ENCODE assay signal across 8 mouse cellular contexts in the genomic region with DNA sequence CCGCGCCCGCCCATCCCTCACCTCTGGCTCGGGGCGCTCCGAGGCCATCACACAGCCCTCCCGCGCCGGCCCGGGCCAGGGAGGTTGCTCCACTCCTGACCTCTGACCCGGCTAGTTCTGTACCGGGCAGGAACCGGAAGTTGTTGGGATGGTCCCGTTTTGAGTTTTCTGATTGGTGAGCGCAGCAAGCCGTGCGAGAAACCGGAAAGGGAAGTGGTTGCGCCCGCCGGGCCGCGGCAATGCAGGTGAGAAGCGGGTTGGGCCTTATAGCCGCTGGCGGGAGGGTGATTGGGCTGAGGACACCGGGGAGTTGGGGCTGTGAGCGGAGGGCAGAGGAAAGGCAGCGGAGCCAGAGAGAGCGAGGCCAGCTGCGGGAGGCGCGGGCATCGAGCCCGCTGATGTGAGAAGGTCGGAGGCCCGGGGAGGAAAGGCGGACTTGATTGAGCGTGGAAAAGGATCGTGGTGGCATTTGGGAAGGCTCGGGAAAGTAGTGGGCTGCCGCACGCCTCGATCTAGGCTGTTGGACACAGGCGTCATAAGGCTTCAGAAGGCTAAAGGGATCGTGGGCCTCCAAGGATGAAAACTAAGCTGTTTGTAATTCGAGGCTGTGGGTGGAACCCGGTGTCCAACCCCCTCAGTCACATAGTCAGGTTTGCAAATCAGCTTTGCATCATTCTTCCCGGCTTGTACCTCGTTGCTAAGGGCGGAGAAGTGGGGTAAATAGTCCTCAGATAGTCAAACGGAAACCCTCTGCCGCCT. TPM values are rescaled to one million over a fixed set of nuclear protein-coding genes. Genes with fewer than 3 reads are reported as not detected.
DNase-seq lines count a peak whose midpoint lies in the region; ATAC-seq and TF ChIP-seq lines count a peak whose summit lies in the region.

Gene Szt2 (minus strand): TSS at position 132 of the 759 bp plus-strand sequence.
Gene Med8 (plus strand): TSS at position 196 of the 759 bp plus-strand sequence.

- peak within 1 kb of the TSS; percentile 47 for H3ac ChIP-seq in myocyte (ENCODE audit: control insufficient read depth, insufficient read length)

- ATAC-seq in erythroblast, adult 5-6 weeks (replicated peaks; ENCODE audit: low FRiP score, poor library complexity, severe bottlenecking): peak; percentile 98
- ATAC-seq in heart, embryonic 11.5 days (replicated peaks; ENCODE audit: insufficient number of reproducible peaks, low FRiP score, low TSS enrichment): peak; percentile 94
- peak; percentile 95 for ATAC-seq in kidney, embryonic 16.5 days (ENCODE audit: low FRiP score, low TSS enrichment)

- H3K9ac ChIP-seq in heart, embryonic 11.5 days (ENCODE audit: low read depth, low read length): peak within 1 kb of the TSS; percentile 84
- H3K9ac ChIP-seq in kidney, embryonic 16.5 days (replicated peaks; ENCODE audit: low read length): peak within 1 kb of the TSS; percentile 86
- H3K9ac ChIP-seq in liver, adult 2 months (ENCODE audit: low read depth, low read length): peak within 1 kb of the TSS; percentile 97

- peaks cover 15% of the 10 kb centered on the region for H3K36me3 ChIP-seq in heart, embryonic 11.5 days (ENCODE audit: control insufficient read depth, insufficient read depth, low read length)
- peaks cover 39% of the 10 kb centered on the region for H3K36me3 ChIP-seq in kidney, embryonic 16.5 days (ENCODE audit: insufficient read depth, low read length)
- peaks cover 20% of the 10 kb centered on the region for H3K36me3 ChIP-seq in liver, adult 2 months (ENCODE audit: control insufficient read depth, insufficient read depth, low read length)
- peaks cover 19% of the 10 kb centered on the region for H3K36me3 ChIP-seq in myocyte (ENCODE audit: control insufficient read depth, insufficient read depth)
- peaks cover 2% of the 10 kb centered on the region for H3K36me3 ChIP-seq in splenic B cell, adult 2 months (ENCODE audit: control insufficient read depth, insufficient read depth, low read length, poor library complexity, severe bottlenecking)

- H3K4me1 ChIP-seq in heart, embryonic 11.5 days (ENCODE audit: control insufficient read depth, insufficient read depth, low read length): peaks cover 11% of the 10 kb centered on the region; the same call in 1 of the 2 replicates
- peaks cover 15% of the 10 kb centered on the region for H3K4me1 ChIP-seq in kidney, embryonic 16.5 days (ENCODE audit: insufficient read depth, low read length)
- peaks cover 12% of the 10 kb centered on the region for H3K4me1 ChIP-seq in liver, adult 2 months (ENCODE audit: control insufficient read depth, insufficient read depth, low read length)

- DNase-seq in B cell, adult 2 months: peak; percentile 92 to 94
- DNase-seq in brain, adult 2 months (ENCODE audit: low read depth, low spot score): peak; percentile 97
- peak; percentile 90 for DNase-seq in liver, adult 2 months (ENCODE audit: extremely low read depth, low read depth, low spot score)
- DNase-seq in splenic B cell, adult 2 months (ENCODE audit: low read depth, low spot score): peak; percentile 95

- peak within 1 kb of the TSS; percentile 38 for H3K27ac ChIP-seq in heart, embryonic 11.5 days (ENCODE audit: low read depth, low read length)
- H3K27ac ChIP-seq in kidney, embryonic 16.5 days (ENCODE audit: low read length): peak within 1 kb of the TSS; percentile 63
- H3K27ac ChIP-seq in liver, adult 2 months (replicated peaks; ENCODE audit: insufficient read depth, low read depth, low read length): peak within 1 kb of the TSS; percentile 96

- H3K4me3 ChIP-seq in heart, embryonic 11.5 days (ENCODE audit: low read depth, low read length): peak within 1 kb of the TSS; percentile 97
- H3K4me3 ChIP-seq in kidney, embryonic 16.5 days (ENCODE audit: low read length): peak within 1 kb of the TSS; percentile 80
- peak within 1 kb of the TSS; percentile 99 for H3K4me3 ChIP-seq in liver, adult 2 months (ENCODE audit: insufficient read depth, low read depth, low read length)
- H3K4me3 ChIP-seq in myocyte: peak within 1 kb of the TSS; percentile 97

- WGBS in heart, embryonic 11.5 days (ENCODE audit: insufficient replicate concordance): under 1% methylated on average over 53 of the region's 53 CpGs
- WGBS in kidney, embryonic 16.5 days: under 1% methylated on average over 53 of the region's 53 CpGs
- under 1% methylated on average over 53 of the region's 53 CpGs for WGBS in liver, adult 2 months

- H3K79me2 ChIP-seq in liver, adult 2 months (ENCODE audit: control insufficient read depth, insufficient read depth, low read length): peaks cover 14% of the 10 kb centered on the region; the same call in 1 of the 2 replicates
- peaks cover 40% of the 10 kb centered on the region for H3K79me2 ChIP-seq in myocyte (ENCODE audit: control insufficient read depth, insufficient read depth)

- peak; percentile 70; the same call in 1 of the 2 replicates for TF ChIP-seq POLR2A in liver, adult 2 months (IDR thresholded peaks at IDR 0.05; ENCODE audit: extremely low read depth, insufficient read depth, low read length)
- TF ChIP-seq POLR2A in myocyte (IDR thresholded peaks at IDR 0.05; ENCODE audit: insufficient read length, low read depth): peak; percentile 65

- no peaks in the 10 kb centered on the region for H3K27me3 ChIP-seq in heart, embryonic 11.5 days (ENCODE audit: control insufficient read depth, insufficient read depth, low read length)
- H3K27me3 ChIP-seq in kidney, embryonic 16.5 days (ENCODE audit: insufficient read depth, low read length): no peaks in the 10 kb centered on the region
- no peaks in the 10 kb centered on the region for H3K27me3 ChIP-seq in liver, adult 2 months (ENCODE audit: control insufficient read depth, insufficient read depth, low read length)
- no peaks in the 10 kb centered on the region for H3K27me3 ChIP-seq in myocyte (ENCODE audit: control insufficient read depth, insufficient read depth, insufficient read length)
- H3K27me3 ChIP-seq in splenic B cell, adult 2 months (ENCODE audit: control insufficient read depth, insufficient read depth, low read length, poor library complexity, severe bottlenecking): no peaks in the 10 kb centered on the region

- TF ChIP-seq CTCF in liver, adult 2 months (IDR thresholded peaks at IDR 0.05; ENCODE audit: low read depth, low read length): no peak

- H3K9me3 ChIP-seq in heart, embryonic 11.5 days (replicated peaks; ENCODE audit: control insufficient read depth, low read length): no peaks in the 10 kb centered on the region
- H3K9me3 ChIP-seq in kidney, embryonic 16.5 days (ENCODE audit: low read length): no peaks in the 10 kb centered on the region

- peak within 1 kb of the TSS; percentile 93 for H3K4me2 ChIP-seq in heart, embryonic 11.5 days
- H3K4me2 ChIP-seq in kidney, embryonic 16.5 days (replicated peaks; ENCODE audit: low read depth, low read length): peak within 1 kb of the TSS; percentile 73
- H3K4me2 ChIP-seq in myocyte (ENCODE audit: low read depth): peak within 1 kb of the TSS; percentile 91

TF ChIP-seq in myocyte, 11 proteins besides CTCF, POLR2A, EP300 and RAD21:
- TF ChIP-seq USF1 (IDR thresholded peaks at IDR 0.05; ENCODE audit: low read depth) (no peak), POLR2AphosphoS2 (IDR thresholded peaks at IDR 0.05; ENCODE audit: insufficient read length, low read depth) (peak; percentile 41)

RNA-seq across cellular contexts. Expression of gene Szt2, which starts in this region (rescaled TPM):
- total RNA-seq in erythroblast, adult 5-6 weeks (2015; ENCODE audit: low replicate concordance): 13.3 and 14.2 TPM in 2 replicates
- total RNA-seq in erythroblast, adult 5-6 weeks (2017; ENCODE audit: low replicate concordance): 14.1 and 21.6 TPM in 2 replicates
- polyA plus RNA-seq in heart, embryonic 11.5 days (2014; fragmentation: Nextera tagmentation; extraction: Ambion mirVana): 6.6 and 7.6 TPM in 2 replicates
- 7.7 and 8.1 TPM in 2 replicates for polyA plus RNA-seq in kidney, embryonic 16.5 days (2015; fragmentation: Nextera tagmentation; extraction: Ambion mirVana)
- total RNA-seq in liver, adult 2 months (2014; rRNA removed): 3.0 and 5.2 TPM in 2 replicates
- 8.8 and 11.9 TPM in 2 replicates for polyA plus RNA-seq in liver, adult 2 months (2012; rRNA removed)
- polyA plus RNA-seq in myocyte (2012; fragmentation: generic; extraction: Trizol): 8.1 TPM

RNA-seq across cellular contexts. Expression of gene Med8, which starts in this region (rescaled TPM):
- total RNA-seq in erythroblast, adult 5-6 weeks (2015; ENCODE audit: low replicate concordance): 30.0 and 32.2 TPM in 2 replicates
- 37.6 and 66.2 TPM in 2 replicates for total RNA-seq in erythroblast, adult 5-6 weeks (2017; ENCODE audit: low replicate concordance)
- polyA plus RNA-seq in heart, embryonic 11.5 days (2014; fragmentation: Nextera tagmentation; extraction: Ambion mirVana): 91.1 and 95.1 TPM in 2 replicates
- 94.7 and 102 TPM in 2 replicates for polyA plus RNA-seq in kidney, embryonic 16.5 days (2015; fragmentation: Nextera tagmentation; extraction: Ambion mirVana)
- total RNA-seq in liver, adult 2 months (2014; rRNA removed): 37.0 and 40.3 TPM in 2 replicates
- 25.5 and 31.3 TPM in 2 replicates for polyA plus RNA-seq in liver, adult 2 months (2012; rRNA removed)
- polyA plus RNA-seq in myocyte (2012; fragmentation: generic; extraction: Trizol): 78.6 TPM

Comparison
In these comparisons a context has a peak if more than half of its experiments do, and no peak if none do; other contexts are left out.
1. Peak in every context shown above with its lines: DNase-seq, ATAC-seq, H3K4me3 ChIP-seq and H3K27ac ChIP-seq.
2. H3K27ac ChIP-seq: peak in every context shown above with its lines; median percentile 96 in liver, adult 2 months; 63 in kidney, embryonic 16.5 days; 38 in heart, embryonic 11.5 days.